Mouse (Mus musculus) lung, embryonic 14.5 days (tissue): ENCODE measurements around the gene Zscan2. TPM values are rescaled to one million over a fixed set of nuclear protein-coding genes. Genes with fewer than 3 reads are reported as not detected.

Source experiments
- ATAC-seq: fragments of 200-750 bp; cut with Nextera tagmentation; 2 replicates; pipeline ENCODE4 v1.8.0; 2017; ENCODE audit warnings: mild to moderate bottlenecking, moderate TSS enrichment, moderate library complexity; ENCODE audit not compliant: insufficient read depth
- DNase-seq: peaks from one replicate; pipeline ENCODE4 v3.0.0-alpha.2; 2015
- H3K27ac ChIP-seq: fragments of 300-500 bp; sonication (generic); 2 replicates; pipeline ENCODE4 v1.5.1; 2014; ENCODE audit warnings: low read depth, mild to moderate bottlenecking, moderate library complexity
- H3K27me3 ChIP-seq: fragments of 300-500 bp; sonication (generic); 2 replicates; pipeline ENCODE4 v1.6.1; 2014; ENCODE audit warnings: low read length, control low read depth; ENCODE audit not compliant: insufficient read depth
- H3K36me3 ChIP-seq: fragments of 300-500 bp; sonication (generic); 2 replicates; pipeline ENCODE4 v1.6.1; 2014; ENCODE audit warnings: control low read depth; ENCODE audit not compliant: insufficient read depth
- H3K4me1 ChIP-seq: fragments of 300-500 bp; sonication (generic); 2 replicates; pipeline ENCODE4 v1.6.1; 2014; ENCODE audit warnings: antibody characterized with exemption, control low read depth; ENCODE audit not compliant: insufficient read depth
- H3K4me2 ChIP-seq: fragments of 300-500 bp; sonication (generic); 2 replicates; pipeline ENCODE4 v1.6.1; 2014; ENCODE audit warnings: mild to moderate bottlenecking
- H3K4me3 ChIP-seq: fragments of 300-500 bp; sonication (generic); 2 replicates; pipeline ENCODE4 v1.5.1; 2014; ENCODE audit warnings: low read depth, low read length
- H3K9ac ChIP-seq: fragments of 300-500 bp; sonication (generic); 2 replicates; pipeline ENCODE4 v1.6.1; 2014
- H3K9me3 ChIP-seq: fragments of 300-500 bp; sonication (generic); 2 replicates; pipeline ENCODE4 v1.6.1; 2016; ENCODE audit warnings: low read depth, low read length, control low read depth
- CTCF ChIP-seq: IDR thresholded peaks from 2 replicates; pipeline ENCODE4 v1.5.1; 2016; ENCODE audit warnings: antibody characterized with exemption, low read depth
- WGBS: fragments of 180-500 bp; shearing (Covaris S2); extraction: QIAGEN DNeasy Blood & Tissue Kit; methylation state at CpG from one replicate; pipeline ENCODE4 v1.1.7; 2014; 5-methylcytosine and 5-hydroxymethylcytosine counted together
- polyA plus RNA-seq: library from polyadenylated mRNA; unstranded; fragments of >200 nt; fragmentation: Nextera tagmentation; extraction: Ambion mirVana; gene quantifications from 2 replicates; pipeline ENCODE4 v1.2.1, GENCODE M21; 2014

The Zscan2 gene
- polyA plus RNA-seq, 1 experiment from 2014 or later: 3.2 TPM

GRCm38 (mm10) chr7:80837736-80838135, 23.0 kb upstream of the Zscan2 start:
- Histone ChIP-seq H3K36me3 (no peaks in the 10 kb centered on the region), H3K4me3 (no peak overlapping the region), H3K4me2 (no peak overlapping the region), H3K27ac (no peak overlapping the region), H3K4me1 (peaks cover 3% of the 10 kb centered on the region; the same call in 1 of the 2 replicates), H3K27me3 (no peaks in the 10 kb centered on the region), H3K9ac (no peak overlapping the region), H3K9me3 (no peaks in the 10 kb centered on the region)
- TF ChIP-seq CTCF: no peak
- ATAC-seq (no peak), DNase-seq (peak; percentile 35)
- 39% methylated on average over 9 of the region's 9 CpGs for WGBS

GRCm38 (mm10) chr7:80838247-80838646, 22.5 kb upstream of the Zscan2 start:
- WGBS: 37% methylated on average over 7 of the region's 7 CpGs
- ATAC-seq: no peak
- Histone ChIP-seq H3K27ac (no peak overlapping the region), H3K36me3 (no peaks in the 10 kb centered on the region), H3K27me3 (no peaks in the 10 kb centered on the region), H3K4me3 (no peak overlapping the region), H3K4me2 (no peak overlapping the region), H3K9me3 (no peaks in the 10 kb centered on the region), H3K4me1 (no peaks in the 10 kb centered on the region), H3K9ac (no peak overlapping the region)
- TF ChIP-seq CTCF: no peak
- no peak for DNase-seq

GRCm38 (mm10) chr7:80839755-80840154, 21.0 kb upstream of the Zscan2 start:
- Histone ChIP-seq H3K27me3 (no peaks in the 10 kb centered on the region), H3K4me1 (no peaks in the 10 kb centered on the region), H3K9ac (no peak overlapping the region), H3K9me3 (no peaks in the 10 kb centered on the region), H3K36me3 (no peaks in the 10 kb centered on the region), H3K27ac (no peak overlapping the region), H3K4me3 (no peak overlapping the region), H3K4me2 (no peak overlapping the region)
- ATAC-seq: no peak
- no peak for TF ChIP-seq CTCF
- no peak for DNase-seq

GRCm38 (mm10) chr7:80840241-80840640, 20.5 kb upstream of the Zscan2 start:
- WGBS: 34% methylated on average over 1 of the region's 1 CpGs
- Histone ChIP-seq H3K4me1 (no peaks in the 10 kb centered on the region), H3K27ac (no peak overlapping the region), H3K9ac (no peak overlapping the region), H3K4me3 (no peak overlapping the region), H3K4me2 (no peak overlapping the region), H3K36me3 (no peaks in the 10 kb centered on the region), H3K27me3 (no peaks in the 10 kb centered on the region), H3K9me3 (no peaks in the 10 kb centered on the region)
- TF ChIP-seq CTCF: no peak
- DNase-seq (no peak), ATAC-seq (no peak)

GRCm38 (mm10) chr7:80840937-80841336, 19.8 kb upstream of the Zscan2 start:
- ATAC-seq: no peak

GRCm38 (mm10) chr7:80842132-80842531, 18.6 kb upstream of the Zscan2 start:
- no peak overlapping the region for H3K27ac ChIP-seq
- no peak for TF ChIP-seq CTCF
- no peaks in the 10 kb centered on the region for H3K4me1 ChIP-seq
- H3K4me3 ChIP-seq: no peak overlapping the region
- no peak overlapping the region for H3K4me2 ChIP-seq
- H3K9ac ChIP-seq: no peak overlapping the region
- DNase-seq (no peak), ATAC-seq (no peak)
- H3K36me3 ChIP-seq: no peaks in the 10 kb centered on the region
- H3K9me3 ChIP-seq: no peaks in the 10 kb centered on the region
- no peaks in the 10 kb centered on the region for H3K27me3 ChIP-seq
- whole genome bisulfite sequencing: 53% methylated on average over 5 of the region's 5 CpGs

More at GRCm38 (mm10) chr7:80840937-80841336, 19.8 kb upstream of the Zscan2 start:
- Histone ChIP-seq H3K4me1 (no peaks in the 10 kb centered on the region), H3K9me3 (no peaks in the 10 kb centered on the region), H3K27ac (no peak overlapping the region), H3K36me3 (no peaks in the 10 kb centered on the region), H3K4me3 (no peak overlapping the region), H3K4me2 (no peak overlapping the region), H3K9ac (no peak overlapping the region), H3K27me3 (no peaks in the 10 kb centered on the region)
- 74% methylated on average over 4 of the region's 4 CpGs for WGBS
- no peak for DNase-seq
- no peak for TF ChIP-seq CTCF

- ATAC-seq: no peak
- Histone ChIP-seq H3K4me3 (no peak overlapping the region), H3K4me2 (no peak overlapping the region), H3K27me3 (no peaks in the 10 kb centered on the region), H3K9ac (no peak overlapping the region), H3K9me3 (no peaks in the 10 kb centered on the region), H3K27ac (no peak overlapping the region), H3K4me1 (no peaks in the 10 kb centered on the region), H3K36me3 (no peaks in the 10 kb centered on the region)
- TF ChIP-seq CTCF: no peak
- WGBS: 81% methylated on average over 1 of the region's 1 CpGs
- no peak for DNase-seq
Observed at GRCm38 (mm10) chr7:80843176-80843575, 17.5 kb upstream of the Zscan2 start.
